Comparison of ENCODE assay signal across 35 mouse cellular contexts in genomic region chr9:111298606-111299005, GRCm38 (mm10). TPM values are rescaled to one million over a fixed set of nuclear protein-coding genes. Genes with fewer than 3 reads are reported as not detected.
DNase-seq lines count a peak whose midpoint lies in the region; ATAC-seq lines count a peak whose summit lies in the region.
"Had no signal": no experiment of that assay in that cellular context is flagged by ENCODE, and none has a peak within 500 bp of the region (broad histone marks: within the 10 kb centered on the region; RNA-seq: fewer than 3 reads in every experiment).

No protein-coding gene starts in this region.

- peak; percentile 71; the same call in 1 of the 2 replicates for ATAC-seq in lung, embryonic 15.5 days (ENCODE audit: borderline replicate concordance, extremely low read depth, low FRiP score, low TSS enrichment)
- ATAC-seq: forebrain, embryonic 14.5 days; Patski had no signal

- no peaks in the 10 kb centered on the region for H3K36me3 ChIP-seq in lung, embryonic 15.5 days
- H3K36me3 ChIP-seq: heart, embryonic 12.5 days; hindbrain, embryonic 15.5 days; limb, embryonic 12.5 days; liver, embryonic 15.5 days; midbrain, embryonic 12.5 days; neural tube, embryonic 13.5 days; stomach, embryonic 15.5 days had no signal

- H3K4me2 ChIP-seq in lung, embryonic 15.5 days: no peak overlapping the region
- H3K4me2 ChIP-seq: heart, embryonic 12.5 days; hindbrain, embryonic 15.5 days; limb, embryonic 12.5 days; liver, embryonic 15.5 days; midbrain, embryonic 12.5 days; neural tube, embryonic 13.5 days; stomach, embryonic 15.5 days had no signal

- no peak overlapping the region for H3K4me3 ChIP-seq in lung, embryonic 15.5 days
- H3K4me3 ChIP-seq: gastrocnemius, adult 2 months; heart, adult 2 months; heart, embryonic 12.5 days; hindbrain, embryonic 15.5 days; left cerebral cortex, adult 2 months; limb, embryonic 12.5 days; liver, embryonic 15.5 days; midbrain, embryonic 12.5 days; myocyte; neural tube, embryonic 13.5 days; stomach, embryonic 15.5 days had no signal

- WGBS in lung, embryonic 15.5 days: 36% methylated on average over 2 of the region's 2 CpGs

- no peaks in the 10 kb centered on the region for H3K9me3 ChIP-seq in lung, embryonic 15.5 days
- H3K9me3 ChIP-seq: heart, embryonic 12.5 days; hindbrain, embryonic 15.5 days; limb, embryonic 12.5 days; liver, embryonic 15.5 days; midbrain, embryonic 12.5 days; neural tube, embryonic 13.5 days; stomach, embryonic 15.5 days had no signal

- 0 out of 2 replicates have a peak overlapping the region, but pooled peaks have one; percentile 22 for H3K27ac ChIP-seq in lung, embryonic 15.5 days
- H3K27ac ChIP-seq: gastrocnemius, adult 2 months; heart, adult 2 months; hindbrain, embryonic 15.5 days; left cerebral cortex, adult 2 months; limb, embryonic 12.5 days; liver, embryonic 15.5 days; midbrain, embryonic 12.5 days; neural tube, embryonic 13.5 days; stomach, embryonic 15.5 days had no signal

- intact Hi-C loops in heart, postnatal 25 days (cut with DNase I): no loop called here

- peak; percentile 25 for DNase-seq in heart, adult 11 months
- no peak for DNase-seq in heart, postnatal 25 days (ENCODE audit: low spot score)
- no peak for DNase-seq in lung, postnatal 14 days
- DNase-seq in adrenal gland, adult 2 months: peak; percentile 81
- DNase-seq in adrenal gland, postnatal 14 days: peak; percentile 78
- no peak for DNase-seq in layer of hippocampus, adult 18-20 months (ENCODE audit: low spot score in 2 of 2)
- DNase-seq in natural killer cell, adult 2 months (ENCODE audit: low spot score in 2 of 2): no peak
- DNase-seq: cerebellum, adult 2 months; cerebellum, postnatal 14 days; gastrocnemius, adult 2 months; gastrocnemius, postnatal 36 days; heart, adult 2 months; kidney, adult 18-20 months; lung, postnatal 10 days; retina, postnatal 1 day; right cerebral cortex, postnatal 14 days; thymus, adult 2 months; thymus, postnatal 36 days had no signal

- no peaks in the 10 kb centered on the region for H3K27me3 ChIP-seq in lung, embryonic 15.5 days
- H3K27me3 ChIP-seq: hindbrain, embryonic 15.5 days; limb, embryonic 12.5 days; liver, embryonic 15.5 days; midbrain, embryonic 12.5 days; neural tube, embryonic 13.5 days; Patski; stomach, embryonic 15.5 days had no signal

- no peak overlapping the region for H3K9ac ChIP-seq in lung, embryonic 15.5 days
- H3K9ac ChIP-seq: heart, embryonic 12.5 days; hindbrain, embryonic 15.5 days; limb, embryonic 12.5 days; liver, embryonic 15.5 days; midbrain, embryonic 12.5 days; neural tube, embryonic 13.5 days; stomach, embryonic 15.5 days had no signal

- H3K4me1 ChIP-seq in lung, embryonic 15.5 days: 0 out of 2 replicates have a peak, but pooled peaks cover 10% of the 10 kb centered on the region
- H3K4me1 ChIP-seq: heart, embryonic 12.5 days; hindbrain, embryonic 15.5 days; limb, embryonic 12.5 days; liver, embryonic 15.5 days; midbrain, embryonic 12.5 days; neural tube, embryonic 13.5 days; stomach, embryonic 15.5 days had no signal

RNA-seq across cellular contexts. Expression of gene Trank1, which starts 12.9 kb away (rescaled TPM):
- not detected for total RNA-seq in heart, postnatal 25 days (2021)
- polyA plus RNA-seq in lung, embryonic 15.5 days (2015; fragmentation: Nextera tagmentation; extraction: Ambion mirVana): 0.07 and 0.26 TPM in 2 replicates
- 10 to 100 TPM; 37.5 to 84.7 TPM for total RNA-seq in adrenal gland, adult 2 months (2021)
- polyA plus RNA-seq in adrenal gland, adult 2 months (2012; rRNA removed): 51.5 and 57.8 TPM in 2 replicates
- 56.4 and 61.0 TPM in 2 replicates for total RNA-seq in adrenal gland, postnatal 14 days (2021)
- 100 to 1,000 TPM; 220 TPM for total RNA-seq in layer of hippocampus, adult 18-20 months (2021)
- total RNA-seq: gastrocnemius, adult 2 months; gastrocnemius, postnatal 36 days; heart, adult 2 months; hematopoietic stem cell, adult 5-6 weeks; megakaryocyte progenitor cell, adult 5-6 weeks; MEL had no signal
- polyA plus RNA-seq: heart, postnatal 0 days; liver, adult 2 months; myocyte had no signal

RNA-seq across cellular contexts. Expression of gene Epm2aip1, which starts 26.9 kb away (rescaled TPM):
- 10 to 100 TPM; 19.4 to 23.9 TPM for total RNA-seq in heart, postnatal 25 days (2021)
- 22.4 and 24.6 TPM in 2 replicates for polyA plus RNA-seq in lung, embryonic 15.5 days (2015; fragmentation: Nextera tagmentation; extraction: Ambion mirVana)
- 10 to 100 TPM; 33.5 to 44.2 TPM for total RNA-seq in adrenal gland, adult 2 months (2021)
- 6.4 and 7.7 TPM in 2 replicates for polyA plus RNA-seq in adrenal gland, adult 2 months (2012; rRNA removed)
- 36.3 and 39.8 TPM in 2 replicates for total RNA-seq in adrenal gland, postnatal 14 days (2021)
- total RNA-seq in layer of hippocampus, adult 18-20 months (2021): 10 to 100 TPM; 79.6 to 80.9 TPM

RNA-seq across cellular contexts. Expression of gene Mlh1, which starts 27.0 kb away (rescaled TPM):
- 1 to 10 TPM; 7.1 TPM for total RNA-seq in heart, postnatal 25 days (2021)
- 37.8 and 38.8 TPM in 2 replicates for polyA plus RNA-seq in lung, embryonic 15.5 days (2015; fragmentation: Nextera tagmentation; extraction: Ambion mirVana)
- total RNA-seq in adrenal gland, adult 2 months (2021): 10 to 100 TPM; 15.0 to 17.5 TPM
- polyA plus RNA-seq in adrenal gland, adult 2 months (2012; rRNA removed): 11.0 and 13.2 TPM in 2 replicates
- 20.6 and 20.9 TPM in 2 replicates for total RNA-seq in adrenal gland, postnatal 14 days (2021)
- 10 to 100 TPM; 10.6 to 16.7 TPM for total RNA-seq in layer of hippocampus, adult 18-20 months (2021)

Comparison
In these comparisons a context has a peak if more than half of its experiments do, and no peak if none do; other contexts are left out.
1. DNase-seq: peak in heart, adult 11 months (single experiment), adrenal gland, adult 2 months (single experiment) and adrenal gland, postnatal 14 days (single experiment); none in heart, postnatal 25 days (single experiment), lung, postnatal 14 days (single experiment), layer of hippocampus, adult 18-20 months (0 of 2) and natural killer cell, adult 2 months (0 of 2).
2. RNA of gene Trank1, which starts 12.9 kb away (total RNA-seq): 220 TPM in layer of hippocampus, adult 18-20 months, 37.5 to 84.7 TPM in adrenal gland, adult 2 months and 56.4 to 61.0 TPM in adrenal gland, postnatal 14 days; not detected in heart, postnatal 25 days; every median in the first group is over 10 times any median in the second.